Mouse (Mus musculus) CH12.LX (cell line): ENCODE measurements around the gene Scd4. TPM values are rescaled to one million over a fixed set of nuclear protein-coding genes. Genes with fewer than 3 reads are reported as not detected.

Experiments used
- DNase-seq: peaks from one replicate; pipeline ENCODE4 v3.0.0-alpha.2; 2013; ENCODE audit errors: extremely low read depth
- H3K27ac ChIP-seq: 2 replicates; pipeline ENCODE4 v1.5.1; 2012; ENCODE audit warnings: low read depth, mild to moderate bottlenecking, control low read depth, moderate library complexity; ENCODE audit not compliant: insufficient read depth
- H3K27me3 ChIP-seq: replicated peaks from 2 replicates; pipeline ENCODE3; 2012; ENCODE audit warnings: inconsistent platforms
- H3K36me3 ChIP-seq, 2 experiments: replicated peaks in 1 of 2; 2 replicates each; pipeline versions ENCODE3 to v1.6.1; 2012; ENCODE audit warnings: inconsistent platforms in 1 of 2, low read length in 1 of 2, mild to moderate bottlenecking in 1 of 2, mixed read lengths in 1 of 2, moderate library complexity in 1 of 2; ENCODE audit not compliant: control insufficient read depth in 1 of 2, insufficient read depth in 1 of 2
- H3K4me1 ChIP-seq, 2 experiments: 2 replicates each; pipeline ENCODE4 v1.6.1; 2012; ENCODE audit warnings: inconsistent platforms in 1 of 2, moderate library complexity in 1 of 2; ENCODE audit not compliant: insufficient read depth in 2 of 2, control insufficient read depth in 1 of 2
- H3K4me2 ChIP-seq: 2 replicates; pipeline ENCODE4 v1.6.1; 2012; ENCODE audit warnings: low read depth, mild to moderate bottlenecking, control low read depth; ENCODE audit not compliant: poor library complexity, insufficient read depth, severe bottlenecking
- H3K4me3 ChIP-seq, 3 experiments: fragments of 150-350 bp in 1 of 3; sonication (generic) in 1 of 3; replicated peaks in 1 of 3; 2 replicates each; pipeline versions ENCODE3 to v1.5.1; 2011 to 2012; ENCODE audit warnings: low read depth in 2 of 3, low read length in 2 of 3, mild to moderate bottlenecking in 2 of 3, moderate library complexity in 2 of 3, control low read depth in 1 of 3, improper control_type of control experiment in 1 of 3, inconsistent platforms in 1 of 3, mixed read lengths in 1 of 3; ENCODE audit not compliant: poor library complexity in 1 of 3
- H3K79me2 ChIP-seq: replicated peaks from 2 replicates; pipeline ENCODE4 v1.6.1; 2012; ENCODE audit warnings: mild to moderate bottlenecking, moderate library complexity; ENCODE audit not compliant: control insufficient read depth, poor library complexity, insufficient read depth, severe bottlenecking; ENCODE audit errors: extremely low read depth
- H3K9ac ChIP-seq: 2 replicates; pipeline ENCODE4 v1.6.1; 2012; ENCODE audit warnings: low read depth, mild to moderate bottlenecking, control low read depth, moderate library complexity; ENCODE audit not compliant: insufficient read depth
- H3K9me3 ChIP-seq: replicated peaks from 2 replicates; pipeline ENCODE3; 2012; ENCODE audit warnings: low read length, inconsistent platforms, mixed read lengths
- CHD1 ChIP-seq: IDR thresholded peaks from 2 replicates; pipeline ENCODE4 v1.6.1; 2012; ENCODE audit warnings: low read depth, low read length, improper control_type of control experiment, inconsistent platforms
- CHD2 ChIP-seq: IDR thresholded peaks from 2 replicates; pipeline ENCODE4 v1.6.1; 2011; ENCODE audit warnings: low read length, improper control_type of control experiment
- E2F4 ChIP-seq: IDR thresholded peaks from 2 replicates; pipeline ENCODE4 v1.6.1; 2011; ENCODE audit warnings: low read depth, low read length, improper control_type of control experiment; ENCODE audit not compliant: insufficient replicate concordance
- ELF1 ChIP-seq: IDR thresholded peaks from 2 replicates; pipeline ENCODE4 v1.6.1; 2014; ENCODE audit warnings: low read depth, mild to moderate bottlenecking, inconsistent platforms, low read length, improper control_type of control experiment
- EP300 ChIP-seq: IDR thresholded peaks from 2 replicates; pipeline ENCODE4 v1.6.1; 2011; ENCODE audit warnings: low read length, improper control_type of control experiment
- HCFC1 ChIP-seq: IDR thresholded peaks from 2 replicates; pipeline ENCODE4 v1.6.1; 2012; ENCODE audit warnings: low read depth, mild to moderate bottlenecking, inconsistent platforms, low read length, improper control_type of control experiment
- IRF4 ChIP-seq: IDR thresholded peaks from 2 replicates; pipeline ENCODE4 v1.6.1; 2014; ENCODE audit warnings: low read depth, mild to moderate bottlenecking, inconsistent platforms, low read length, improper control_type of control experiment
- MAX ChIP-seq: IDR thresholded peaks from 2 replicates; pipeline ENCODE4 v1.6.1; 2011; ENCODE audit warnings: low read length, improper control_type of control experiment
- MAZ ChIP-seq: IDR thresholded peaks from 2 replicates; pipeline ENCODE4 v1.6.1; 2012; ENCODE audit warnings: low read depth, mild to moderate bottlenecking, inconsistent platforms, low read length, improper control_type of control experiment, moderate library complexity
- PAX5 ChIP-seq: IDR thresholded peaks from 2 replicates; pipeline ENCODE4 v1.6.1; 2012; ENCODE audit warnings: low read length, inconsistent platforms, mixed read lengths
- POLR2AphosphoS2 ChIP-seq: IDR thresholded peaks from 2 replicates; pipeline ENCODE4 v1.6.1; 2011; ENCODE audit warnings: low read depth, low read length, improper control_type of control experiment
- RAD21 ChIP-seq: IDR thresholded peaks from 2 replicates; pipeline ENCODE4 v1.6.1; 2011; ENCODE audit warnings: low read depth, mild to moderate bottlenecking, low read length, improper control_type of control experiment, moderate library complexity
- RCOR1 ChIP-seq: conservative IDR thresholded peaks from 2 replicates; pipeline ENCODE4 v1.6.1; 2012; ENCODE audit warnings: low read depth, mild to moderate bottlenecking, inconsistent platforms, low read length, improper control_type of control experiment
- SMC3 ChIP-seq: IDR thresholded peaks from 2 replicates; pipeline ENCODE4 v1.6.1; 2011; ENCODE audit warnings: low read depth, low read length, improper control_type of control experiment
- UBTF ChIP-seq: IDR thresholded peaks from 2 replicates; pipeline ENCODE4 v1.6.1; 2012; ENCODE audit warnings: low read depth, mild to moderate bottlenecking, inconsistent platforms, low read length, improper control_type of control experiment, moderate library complexity
- USF1 ChIP-seq: IDR thresholded peaks from 2 replicates; pipeline ENCODE4 v1.6.1; 2014; ENCODE audit warnings: low read depth, mild to moderate bottlenecking, inconsistent platforms, low read length, improper control_type of control experiment
- USF2 ChIP-seq: conservative IDR thresholded peaks from 2 replicates; pipeline ENCODE4 v1.6.1; 2011; ENCODE audit warnings: low read depth, low read length, improper control_type of control experiment
- ZKSCAN1 ChIP-seq: IDR thresholded peaks from 2 replicates; pipeline ENCODE4 v1.6.1; 2012; ENCODE audit warnings: low read depth, inconsistent platforms, low read length, improper control_type of control experiment, borderline replicate concordance
- ZMIZ1 ChIP-seq: IDR thresholded peaks from 2 replicates; pipeline ENCODE4 v1.6.1; 2012; ENCODE audit warnings: low read depth, mild to moderate bottlenecking, inconsistent platforms, low read length, improper control_type of control experiment
- ZNF384 ChIP-seq: IDR thresholded peaks from 2 replicates; pipeline ENCODE4 v1.6.1; 2012; ENCODE audit warnings: low read depth, low read length, improper control_type of control experiment, inconsistent platforms
- dilution Hi-C: fragments of 300-500 bp; cut with MboI; formaldehyde crosslinking; loops from 2 replicates; pipeline ENCODE4 v1.14.3; 2020; ENCODE audit warnings: low sequenced_read_pairs; ENCODE audit not compliant: extremely low pct_unique_long_range_greater_than_20kb, extremely low pct_ligation_motif_present
- in situ Hi-C: fragments of 300-500 bp; cut with MboI; formaldehyde crosslinking; loops from 3 replicates; pipeline ENCODE4 v1.14.3; 2019; ENCODE audit warnings: low sequenced_read_pairs, low pct_ligation_motif_present, low pct_unique_long_range_greater_than_20kb, mixed read lengths
- polyA plus RNA-seq: library from polyadenylated mRNA; unstranded; fragments of >175 nt; gene quantifications from 2 replicates; pipeline ENCODE4 v1.2.1, GENCODE M21; 2012; ENCODE audit warnings: low read depth; ENCODE audit not compliant: insufficient read length
- total RNA-seq, 2 experiments: library from RNA; depleted of rRNA; stranded (reverse); fragments of 300-350 nt in 1 of 2; fragments of >200 nt in 1 of 2; gene quantifications; 2 replicates each; pipeline ENCODE4 v1.2.3; 2012 to 2014

The Scd4 gene
- total and polyA plus RNA-seq, 3 experiments: 0.11 TPM; not detected in 2

DNA sequence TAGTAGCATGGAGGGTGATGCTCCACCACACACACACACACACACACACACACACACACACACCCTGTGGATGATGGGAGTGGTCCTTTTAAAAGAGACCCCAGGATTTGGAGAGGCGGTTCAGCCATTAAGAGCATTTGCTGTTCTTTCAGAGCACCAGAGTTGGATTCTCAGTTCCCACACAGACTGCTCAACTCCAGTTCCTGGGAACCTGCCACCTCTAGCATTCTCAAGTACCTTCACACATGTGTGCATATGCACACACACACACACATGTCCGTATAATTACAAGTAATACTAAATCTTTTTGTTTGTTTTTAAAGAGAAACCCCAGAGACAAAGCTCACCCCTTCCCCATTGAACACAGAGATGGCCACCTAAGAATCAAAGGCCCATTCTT, 40.8 kb upstream of the Scd4 start:
- in situ Hi-C loops: no loop called here
- peak overlapping the region in 1 of 3 experiments; percentile 92 for H3K4me3 ChIP-seq
- no peak for DNase-seq
- H3K79me2 ChIP-seq: peaks cover 31% of the 10 kb centered on the region
- dilution Hi-C loops: no loop called here
- no peaks in the 10 kb centered on the region for H3K9me3 ChIP-seq
- peaks cover 7 to 23% of the 10 kb centered on the region in 2 experiments for H3K4me1 ChIP-seq
- H3K36me3 ChIP-seq: peaks cover 18 to 28% of the 10 kb centered on the region in 2 experiments
- no peaks in the 10 kb centered on the region for H3K27me3 ChIP-seq
- no peak overlapping the region for H3K27ac ChIP-seq
- peak overlapping the region; percentile 84 for H3K4me2 ChIP-seq
- peak overlapping the region; percentile 75; the same call in 1 of the 2 replicates for H3K9ac ChIP-seq
- no peak for TF ChIP-seq RAD21
- TF ChIP-seq EP300: no peak
- TF ChIP-seq UBTF: no peak
- no peak for TF ChIP-seq ZMIZ1
- TF ChIP-seq MAZ: no peak
- TF ChIP-seq PAX5: no peak
- no peak for TF ChIP-seq ELF1
- TF ChIP-seq USF2: no peak
- no peak for TF ChIP-seq MAX
- TF ChIP-seq CHD1: no peak
- TF ChIP-seq CHD2: no peak
- no peak for TF ChIP-seq SMC3
- no peak for TF ChIP-seq E2F4
- no peak for TF ChIP-seq IRF4
- TF ChIP-seq HCFC1: no peak
- TF ChIP-seq USF1: no peak
- no peak for TF ChIP-seq RCOR1
- no peak for TF ChIP-seq POLR2AphosphoS2
- no peak for TF ChIP-seq ZNF384

DNA sequence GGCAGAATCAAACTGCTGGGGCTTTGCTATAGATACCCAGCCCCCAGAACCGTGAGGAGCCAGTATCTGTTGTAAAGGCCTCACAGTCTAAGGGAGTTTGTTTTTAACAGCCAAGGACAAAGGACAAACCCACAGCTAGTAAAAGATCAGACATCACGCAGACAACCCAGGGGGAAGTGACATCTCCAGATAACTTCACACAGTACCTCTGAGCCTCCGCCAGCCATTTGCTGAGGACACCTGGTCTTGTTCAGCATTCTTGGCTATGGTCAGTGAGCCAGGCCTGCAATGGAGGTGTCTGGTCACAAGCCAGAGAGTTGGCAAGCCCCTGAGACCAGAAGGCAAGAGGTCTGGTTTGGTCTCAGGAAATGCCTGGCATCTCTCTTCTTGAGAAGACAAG, 40.4 kb upstream of the Scd4 start:
- peak overlapping the region; percentile 84 for H3K4me2 ChIP-seq
- TF ChIP-seq HCFC1 (0 out of 2 replicates have a peak, but pooled peaks have one; percentile 2), ZKSCAN1 (no peak), ZMIZ1 (0 out of 2 replicates have a peak, but pooled peaks have one; percentile 17), USF2 (no peak)
- H3K9me3 ChIP-seq: no peaks in the 10 kb centered on the region
- peaks cover 22 to 32% of the 10 kb centered on the region in 2 experiments for H3K36me3 ChIP-seq
- no peaks in the 10 kb centered on the region for H3K27me3 ChIP-seq
- peak overlapping the region; percentile 75; the same call in 1 of the 2 replicates for H3K9ac ChIP-seq
- 0 out of 2 replicates have a peak overlapping the region, but pooled peaks have one; percentile 59 for H3K27ac ChIP-seq
- dilution Hi-C loops: no loop called here
- peak overlapping the region; percentile 68 to 92 (median 80) for H3K4me3 ChIP-seq
- DNase-seq: no peak
- peaks cover 7 to 27% of the 10 kb centered on the region in 2 experiments for H3K4me1 ChIP-seq
- H3K79me2 ChIP-seq: peaks cover 35% of the 10 kb centered on the region
- in situ Hi-C loops: no loop called here
